Mouse (Mus musculus) heart, embryonic 14.5 days (tissue): ENCODE measurements around the gene Mtor. TPM values are rescaled to one million over a fixed set of nuclear protein-coding genes. Genes with fewer than 3 reads are reported as not detected.

Experiments
- ATAC-seq: fragments of 200-750 bp; cut with Nextera tagmentation; 2 replicates; pipeline ENCODE4 v1.8.0; 2017; ENCODE audit warnings: low read depth, moderate TSS enrichment; ENCODE audit not compliant: insufficient number of reproducible peaks, insufficient read depth, low FRiP score
- H3K27ac ChIP-seq, 2 experiments: fragments of 200-500 bp in 1 of 2; fragments of 300-500 bp in 1 of 2; sonication (generic) in 1 of 2; replicated peaks in 1 of 2; 2 replicates each; pipeline ENCODE4 v1.5.1; 2012 to 2014; ENCODE audit warnings: low read depth in 2 of 2, low read length in 2 of 2, control low read depth in 1 of 2, mild to moderate bottlenecking in 1 of 2, mixed read lengths in 1 of 2; ENCODE audit not compliant: control insufficient read depth in 1 of 2, insufficient read depth in 1 of 2
- H3K27me3 ChIP-seq: fragments of 300-500 bp; sonication (generic); 2 replicates; pipeline ENCODE4 v1.6.1; 2014; ENCODE audit warnings: mild to moderate bottlenecking, low read length, control low read depth; ENCODE audit not compliant: control insufficient read depth, insufficient read depth
- H3K36me3 ChIP-seq: fragments of 300-500 bp; sonication (generic); 2 replicates; pipeline ENCODE4 v1.6.1; 2014; ENCODE audit warnings: mild to moderate bottlenecking, control low read depth, low read length, mixed read lengths; ENCODE audit not compliant: control insufficient read depth, insufficient read depth
- H3K4me1 ChIP-seq, 2 experiments: fragments of 200-500 bp in 1 of 2; fragments of 300-500 bp in 1 of 2; sonication (generic) in 1 of 2; 2 replicates each; pipeline ENCODE4 v1.6.1; 2012 to 2014; ENCODE audit warnings: low read length in 2 of 2, control low read depth in 1 of 2, mixed read lengths in 1 of 2; ENCODE audit not compliant: control insufficient read depth in 2 of 2, insufficient read depth in 2 of 2
- H3K4me2 ChIP-seq: fragments of 300-500 bp; sonication (generic); 2 replicates; pipeline ENCODE4 v1.6.1; 2014; ENCODE audit warnings: mild to moderate bottlenecking, low read length
- H3K4me3 ChIP-seq, 2 experiments: fragments of 200-500 bp in 1 of 2; fragments of 300-500 bp in 1 of 2; sonication (generic) in 1 of 2; 2 replicates each; pipeline ENCODE4 v1.5.1; 2012 to 2014; ENCODE audit warnings: low read length in 2 of 2, mild to moderate bottlenecking in 2 of 2, control low read depth in 1 of 2, low read depth in 1 of 2, moderate library complexity in 1 of 2; ENCODE audit not compliant: control insufficient read depth in 1 of 2, insufficient read depth in 1 of 2
- H3K9ac ChIP-seq: fragments of 300-500 bp; sonication (generic); 2 replicates; pipeline ENCODE4 v1.6.1; 2014; ENCODE audit warnings: mild to moderate bottlenecking, low read length
- H3K9me3 ChIP-seq: fragments of 300-500 bp; sonication (generic); 2 replicates; pipeline ENCODE4 v1.6.1; 2016; ENCODE audit warnings: low read length, control low read depth; ENCODE audit not compliant: control insufficient read depth
- WGBS: fragments of 180-500 bp; shearing (Covaris S2); extraction: QIAGEN DNeasy Blood & Tissue Kit; methylation state at CpG from one replicate; pipeline ENCODE4 v1.1.7; 2014; 5-methylcytosine and 5-hydroxymethylcytosine counted together
- polyA plus RNA-seq: library from polyadenylated mRNA; unstranded; fragments of >200 nt; fragmentation: Nextera tagmentation; extraction: Ambion mirVana; gene quantifications from 2 replicates; pipeline ENCODE4 v1.2.1, GENCODE M21; 2014

The Mtor gene
- polyA plus RNA-seq, 1 experiment from 2014 or later: 18.4 TPM

DNA sequence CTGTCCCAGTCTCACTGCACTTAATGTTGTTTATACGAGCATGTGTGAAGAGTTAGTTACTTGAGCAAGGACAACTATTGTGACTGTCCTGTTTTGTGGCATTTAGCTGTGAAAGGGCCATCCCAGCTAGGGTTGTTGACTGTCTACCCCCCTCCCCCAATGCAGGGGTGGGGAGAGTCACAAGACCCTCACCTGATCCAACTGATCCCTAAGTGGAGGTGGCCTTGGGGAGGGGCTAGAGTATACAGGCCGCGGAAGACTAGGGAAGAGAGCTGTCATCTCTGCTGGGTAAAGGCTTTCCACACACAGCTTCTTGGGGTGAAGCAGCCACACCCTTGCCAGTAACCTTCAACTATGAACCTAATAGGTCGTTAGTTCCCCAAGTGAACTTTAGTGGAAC, 151.9 kb downstream of the Mtor start:
- no peak overlapping the region for H3K9ac ChIP-seq
- no peak overlapping the region for H3K4me2 ChIP-seq
- no peaks in the 10 kb centered on the region for H3K9me3 ChIP-seq
- H3K27ac ChIP-seq: no peak overlapping the region
- H3K4me3 ChIP-seq: no peak overlapping the region
- H3K36me3 ChIP-seq: peaks cover 31% of the 10 kb centered on the region
- ATAC-seq: no peak
- H3K27me3 ChIP-seq: no peaks in the 10 kb centered on the region
- no peaks in the 10 kb centered on the region for H3K4me1 ChIP-seq
- whole genome bisulfite sequencing: 90% methylated on average over 4 of the region's 4 CpGs

DNA sequence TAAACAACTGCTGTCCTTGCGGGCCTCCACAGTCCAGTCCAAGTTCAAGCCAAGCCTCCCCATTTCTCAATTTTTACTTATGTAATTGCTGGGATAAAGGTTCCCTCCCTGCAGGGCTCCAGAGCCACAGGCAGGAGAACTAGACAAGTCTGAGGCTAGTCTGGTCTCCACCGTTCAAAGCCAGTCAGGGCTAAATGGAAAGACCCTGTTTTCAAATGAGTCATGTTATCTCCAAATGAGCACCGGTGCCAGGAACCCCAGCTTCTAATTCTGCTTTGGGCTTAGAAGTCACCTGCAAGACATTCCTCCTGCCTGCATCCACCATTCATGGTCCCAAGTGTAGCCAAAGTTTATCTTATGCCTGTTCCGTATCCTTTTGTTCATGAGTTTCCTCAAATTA, 153.5 kb downstream of the Mtor start:
- ATAC-seq: no peak

DNA sequence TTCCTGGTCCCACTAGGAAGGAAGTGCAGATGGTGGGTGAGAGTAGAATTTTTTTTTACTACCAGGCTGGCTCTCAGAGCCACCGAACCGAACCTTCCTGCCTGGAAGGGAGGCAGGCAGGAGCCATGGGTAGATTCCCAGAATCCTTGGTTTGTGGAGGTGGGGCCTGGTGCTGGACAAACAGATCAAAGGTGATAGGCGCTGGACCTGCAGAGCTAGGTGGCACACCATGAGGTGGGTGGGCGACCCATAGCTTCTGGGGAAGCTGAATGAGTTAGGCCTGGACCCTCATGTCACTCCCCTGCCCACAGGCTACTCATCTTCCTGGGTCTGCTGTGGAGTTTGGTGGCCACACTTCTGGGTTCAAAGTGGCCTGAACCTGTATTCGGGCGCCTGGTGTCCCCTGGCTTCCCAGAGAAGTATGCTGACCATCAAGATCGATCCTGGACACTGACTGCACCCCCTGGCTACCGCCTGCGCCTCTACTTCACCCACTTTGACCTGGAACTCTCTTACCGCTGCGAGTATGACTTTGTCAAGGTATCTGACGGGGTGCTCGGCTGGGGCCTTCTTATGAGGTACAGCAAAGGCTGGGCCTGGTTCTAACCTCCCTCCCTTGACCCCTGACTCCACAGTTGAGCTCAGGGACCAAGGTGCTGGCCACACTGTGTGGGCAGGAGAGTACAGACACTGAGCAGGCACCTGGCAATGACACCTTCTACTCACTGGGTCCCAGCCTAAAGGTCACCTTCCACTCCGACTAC, 154.1 kb downstream of the Mtor start, which contains the start of gene Masp2:
TSS of gene Masp2 (plus strand) at position 198 of the 764 bp plus-strand sequence.
- Histone ChIP-seq H3K4me2 (no peak within 1 kb of the TSS), H3K9me3 (no peaks in the 10 kb centered on the region), H3K9ac (no peak within 1 kb of the TSS), H3K27me3 (no peaks in the 10 kb centered on the region), H3K4me3 (no peak within 1 kb of the TSS), H3K36me3 (peaks cover 9% of the 10 kb centered on the region; the same call in 1 of the 2 replicates), H3K4me1 (no peaks in the 10 kb centered on the region), H3K27ac (no peak within 1 kb of the TSS)
- 87% methylated on average over 14 of the region's 14 CpGs for WGBS
- no peak for ATAC-seq

More for the DNA sequence above, 153.5 kb downstream of the Mtor start:
- H3K4me1 ChIP-seq: no peaks in the 10 kb centered on the region
- whole genome bisulfite sequencing: 65% methylated on average over 4 of the region's 4 CpGs
- H3K4me3 ChIP-seq: no peak overlapping the region
- H3K36me3 ChIP-seq: peaks cover 16% of the 10 kb centered on the region
- H3K9ac ChIP-seq: no peak overlapping the region
- H3K4me2 ChIP-seq: no peak overlapping the region
- H3K9me3 ChIP-seq: no peaks in the 10 kb centered on the region
- no peak overlapping the region for H3K27ac ChIP-seq
- no peaks in the 10 kb centered on the region for H3K27me3 ChIP-seq

DNA sequence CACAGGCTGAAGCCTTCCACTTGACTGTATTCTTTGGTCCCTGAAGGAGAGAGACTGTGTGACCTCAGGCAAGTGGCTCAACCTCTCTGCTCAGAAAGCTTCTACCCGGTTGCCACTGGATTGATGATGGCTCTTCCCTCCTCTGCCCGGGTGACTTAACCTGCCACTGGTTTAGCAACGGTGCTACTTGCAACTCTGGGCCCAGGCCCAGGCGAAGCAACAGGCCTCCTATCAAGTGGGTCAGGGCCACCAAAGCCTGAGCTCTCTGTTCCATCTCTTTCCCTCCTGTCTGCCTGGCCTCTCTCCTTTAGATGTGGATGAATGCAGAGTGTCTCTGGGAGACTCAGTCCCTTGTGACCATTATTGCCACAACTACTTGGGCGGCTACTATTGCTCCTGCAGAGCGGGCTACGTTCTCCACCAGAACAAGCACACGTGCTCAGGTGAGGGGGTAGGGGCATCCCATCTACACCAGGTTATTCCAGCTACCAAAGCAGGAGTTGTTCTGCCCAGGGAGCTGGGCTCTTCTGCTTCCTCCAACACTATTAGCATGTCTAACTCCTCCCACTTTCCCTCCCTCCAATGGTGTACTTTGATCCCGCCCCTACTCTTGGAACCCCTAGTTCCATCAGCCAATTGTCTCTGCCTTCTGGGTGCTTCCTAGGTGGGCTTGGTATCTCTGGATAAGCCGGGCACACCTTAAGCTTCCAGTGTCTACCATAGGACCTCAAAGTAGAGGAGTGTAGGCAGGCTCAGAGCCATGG, 155.1 kb downstream of the Mtor start:
- Histone ChIP-seq H3K4me1 (peaks cover 3 to 7% of the 10 kb centered on the region in 2 experiments; a peak in 2 of 4 replicates), H3K9ac (no peak overlapping the region), H3K27me3 (no peaks in the 10 kb centered on the region), H3K4me2 (no peak overlapping the region), H3K4me3 (no peak overlapping the region), H3K36me3 (0 out of 2 replicates have a peak, but pooled peaks cover 4% of the 10 kb centered on the region), H3K27ac (no peak overlapping the region), H3K9me3 (no peaks in the 10 kb centered on the region)
- no peak for ATAC-seq
- WGBS: 65% methylated on average over 10 of the region's 10 CpGs

DNA sequence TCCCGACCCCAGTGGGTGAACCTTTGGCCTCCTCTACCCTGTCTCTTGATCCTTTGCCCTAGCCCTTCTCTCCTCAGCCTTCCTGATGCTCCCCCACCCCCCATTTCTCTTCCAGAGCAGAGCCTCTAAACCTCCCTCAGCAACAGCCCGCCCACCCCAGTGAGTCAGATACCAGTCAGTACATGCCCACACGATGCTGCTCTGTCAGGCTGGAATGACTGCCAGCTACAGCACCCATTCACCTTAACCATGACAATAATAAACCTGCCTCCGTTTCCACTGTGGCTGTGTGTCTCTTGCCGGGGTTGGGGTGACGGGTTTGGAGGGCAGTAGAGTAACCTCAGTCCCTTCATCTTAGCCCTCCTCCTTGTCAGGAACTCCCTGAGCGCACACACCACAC, 155.7 kb downstream of the Mtor start:
- H3K9ac ChIP-seq: no peak overlapping the region
- WGBS: 75% methylated on average over 7 of the region's 7 CpGs
- no peak for ATAC-seq

DNA sequence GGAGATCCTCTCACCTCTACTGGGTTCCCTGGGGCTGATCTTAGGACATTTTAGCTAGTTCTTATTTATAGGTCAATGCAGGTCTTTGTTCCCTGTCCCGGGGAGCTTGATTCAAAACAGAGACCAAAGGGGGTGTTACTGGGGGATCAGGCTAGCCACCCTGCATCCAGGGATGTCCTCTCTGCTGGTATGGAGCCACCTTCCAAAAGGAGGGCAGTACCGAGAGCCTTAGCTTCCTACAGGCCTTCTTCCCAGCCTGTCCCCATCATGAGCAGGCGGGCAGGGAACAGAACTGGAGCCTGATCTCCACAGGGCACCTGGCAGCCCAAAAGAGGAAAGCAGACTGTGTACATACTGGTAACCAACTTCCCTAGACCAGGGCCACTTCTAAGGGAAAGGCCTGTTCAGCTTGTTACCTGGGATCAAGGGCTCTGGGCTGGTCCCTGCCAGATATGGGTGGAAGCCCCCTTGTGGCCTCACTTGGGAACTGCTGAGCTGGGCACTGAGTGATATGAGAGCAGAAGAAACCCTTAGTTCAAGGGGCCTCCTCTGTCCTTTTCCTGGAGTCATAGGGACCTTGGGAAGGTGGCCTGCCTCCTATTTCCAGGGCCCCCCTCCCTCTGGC, 156.2 kb downstream of the Mtor start:
- no peak overlapping the region for H3K27ac ChIP-seq
- peaks cover 7% of the 10 kb centered on the region; the same call in 1 of the 2 replicates for H3K36me3 ChIP-seq
- H3K27me3 ChIP-seq: no peaks in the 10 kb centered on the region
- no peak overlapping the region for H3K4me2 ChIP-seq
- H3K4me3 ChIP-seq: no peak overlapping the region
- no peaks in the 10 kb centered on the region for H3K9me3 ChIP-seq
- H3K4me1 ChIP-seq: peaks cover 4 to 13% of the 10 kb centered on the region in 2 experiments; a peak in 3 of 4 replicates
- WGBS: 87% methylated on average over 3 of the region's 3 CpGs
- H3K9ac ChIP-seq: no peak overlapping the region
- ATAC-seq: no peak

More for the DNA sequence above, 155.7 kb downstream of the Mtor start:
- Histone ChIP-seq H3K27ac (no peak overlapping the region), H3K27me3 (no peaks in the 10 kb centered on the region), H3K36me3 (peaks cover 1% of the 10 kb centered on the region; the same call in 1 of the 2 replicates), H3K4me2 (no peak overlapping the region), H3K4me3 (no peak overlapping the region), H3K4me1 (peaks cover 4 to 13% of the 10 kb centered on the region in 2 experiments; a peak in 3 of 4 replicates), H3K9me3 (no peaks in the 10 kb centered on the region)
